Mouse (Mus musculus): ENCODE data around the gene Fpgs.

The Fpgs gene

GRCm38 (mm10) chr2:32639632-32640031 is 64.3 kb downstream of the Fpgs start:
- CTCF ChIA-PET: no interaction called here

GRCm38 (mm10) chr2:32637778-32638281 is 66.1 kb downstream of the Fpgs start:
- CTCF ChIA-PET: interaction anchor here (0.6 kb wide), 2 partner anchors 134 to 938 kb away, joined by 3 to 4 read pairs; no protein-coding TSS in a partner anchor

- CTCF ChIA-PET: interaction anchor here (0.6 kb wide), 1 partner anchor 901 kb away, joined by 3 read pairs; no protein-coding TSS in a partner anchor
Measured at GRCm38 (mm10) chr2:32636617-32637016, 67.3 kb downstream of the Fpgs start.

GRCm38 (mm10) chr2:32634277-32635105 is 69.5 kb downstream of the Fpgs start:
- CTCF ChIA-PET: interaction anchor here (0.6 to 1.0 kb wide), 3 partner anchors 55 to 145 kb away, joined by 3 read pairs; no protein-coding TSS in a partner anchor

GRCm38 (mm10) chr2:32633660-32634059 is 70.3 kb downstream of the Fpgs start:
- CTCF ChIA-PET: no interaction called here
